Mouse (Mus musculus): Measurements from ENCODE around the gene Cyp2d11. TPM values are rescaled to one million over a fixed set of nuclear protein-coding genes. Genes with fewer than 3 reads are reported as not detected.
A peak's percentile ranks its signal among the peaks of the same experiment; 100 is the strongest.
"Not testable (repeated sequence)": the region's sequence is repeated elsewhere in the genome, so short reads cannot be mapped to it uniquely, and the experiment has no call there.

The Cyp2d11 gene
- under 1 TPM in 1 of 2 experiments, not detected in 1; 0.20 TPM for total RNA-seq (2021)
- long read RNA-seq, experiment 1 = 0 reads
- long read RNA-seq, experiment 2 = 0 reads

GRCm38 (mm10) chr15:82393922-82394321 is at the start of gene Cyp2d11:
Gene Cyp2d11, minus strand, starts transcription at chr15:82394022.
- not testable (repeated sequence) for DNase-seq (ENCODE audit: low spot score in 2 of 2)

- no peak for DNase-seq (ENCODE audit: low spot score in 2 of 2)
Measured at GRCm38 (mm10) chr15:82437975-82438617, 44.3 kb upstream of the Cyp2d11 start.

- DNase-seq (ENCODE audit: low spot score in 2 of 2) = no peak
Measured at GRCm38 (mm10) chr15:82435606-82436005, 41.8 kb upstream of the Cyp2d11 start.

- DNase-seq (ENCODE audit: low spot score in 2 of 2) = no peak
Measured at GRCm38 (mm10) chr15:82435011-82435410, 41.2 kb upstream of the Cyp2d11 start.

- DNase-seq (ENCODE audit: low spot score in 2 of 2) = no peak
Measured at GRCm38 (mm10) chr15:82434541-82434940, 40.7 kb upstream of the Cyp2d11 start.

- no peak for DNase-seq (ENCODE audit: low spot score in 2 of 2)
Measured at GRCm38 (mm10) chr15:82433621-82434020, 39.8 kb upstream of the Cyp2d11 start.

- DNase-seq (ENCODE audit: low spot score in 2 of 2) = no peak
Measured at GRCm38 (mm10) chr15:82433137-82433536, 39.3 kb upstream of the Cyp2d11 start, which contains the start of gene Cyp2d9. Gene Cyp2d9, plus strand, starts transcription at chr15:82433437.

- DNase-seq (ENCODE audit: low spot score in 2 of 2) = no peak
Measured at GRCm38 (mm10) chr15:82423471-82423870, 29.6 kb upstream of the Cyp2d11 start.

GRCm38 (mm10) chr15:82422935-82423334 is 29.1 kb upstream of the Cyp2d11 start:
- DNase-seq (ENCODE audit: low spot score in 2 of 2) = no peak

GRCm38 (mm10) chr15:82418616-82419015 is 24.8 kb upstream of the Cyp2d11 start:
- no peak for DNase-seq (ENCODE audit: low spot score in 2 of 2)

- peak; percentile 52 to 71 for DNase-seq (ENCODE audit: low spot score in 2 of 2)
Measured at GRCm38 (mm10) chr15:82416797-82417789, 23.3 kb upstream of the Cyp2d11 start.

GRCm38 (mm10) chr15:82407536-82407935 is 13.7 kb upstream of the Cyp2d11 start:
- DNase-seq (ENCODE audit: low spot score in 2 of 2) = no peak

GRCm38 (mm10) chr15:82406981-82407380 is 13.2 kb upstream of the Cyp2d11 start, which contains the start of gene Cyp2d10:
Gene Cyp2d10, minus strand, starts transcription at chr15:82407195.
- no peak for DNase-seq (ENCODE audit: low spot score in 2 of 2)

- no peak for DNase-seq (ENCODE audit: low spot score in 2 of 2)
Measured at GRCm38 (mm10) chr15:82404163-82404562, 10.3 kb upstream of the Cyp2d11 start.

GRCm38 (mm10) chr15:82403606-82404005 is 9.8 kb upstream of the Cyp2d11 start:
- DNase-seq (ENCODE audit: low spot score in 2 of 2) = no peak

GRCm38 (mm10) chr15:82402741-82403140 is 8.9 kb upstream of the Cyp2d11 start:
- no peak for DNase-seq (ENCODE audit: low spot score in 2 of 2)

- no peak for DNase-seq (ENCODE audit: low spot score in 2 of 2)
Measured at GRCm38 (mm10) chr15:82402106-82402505, 8.3 kb upstream of the Cyp2d11 start.

GRCm38 (mm10) chr15:82401516-82401915 is 7.7 kb upstream of the Cyp2d11 start:
- no peak for DNase-seq (ENCODE audit: low spot score in 2 of 2)

- not testable (repeated sequence) for DNase-seq (ENCODE audit: low spot score in 2 of 2)
Measured at GRCm38 (mm10) chr15:82395955-82396354, 2.1 kb upstream of the Cyp2d11 start.

GRCm38 (mm10) chr15:82389916-82390315 is 3.9 kb downstream of the Cyp2d11 start:
- not testable (repeated sequence) for DNase-seq (ENCODE audit: low spot score in 2 of 2)

- DNase-seq (ENCODE audit: low spot score in 2 of 2) = no peak
Measured at GRCm38 (mm10) chr15:82385729-82386128, 8.1 kb downstream of the Cyp2d11 start.

- no peak for DNase-seq (ENCODE audit: low spot score in 2 of 2)
Measured at GRCm38 (mm10) chr15:82382441-82382840, 11.4 kb downstream of the Cyp2d11 start.

Measured in adrenal gland, postnatal 4 days (tissue).